Mouse (Mus musculus) left cerebral cortex, postnatal 4 days (tissue): Measurements from ENCODE around the gene Snai3. TPM values are rescaled to one million over a fixed set of nuclear protein-coding genes. Genes with fewer than 3 reads are reported as not detected.
A peak's percentile ranks its signal among the peaks of the same experiment; 100 is the strongest.

Experiments used
- DNase-seq: peaks from one replicate; pipeline ENCODE4 v3.0.0-alpha.2; 2022
- intact Hi-C: fragments of 180-260 bp; cut with DNase I; formaldehyde crosslinking; loops from one replicate; pipeline ENCODE4 v1.15.1; 2025
- total RNA-seq, 2 experiments: library from RNA; stranded (reverse); gene quantifications; 2 replicates each; pipeline ENCODE4 v1.2.3; 2021

The Snai3 gene
- not detected for total RNA-seq

DNA sequence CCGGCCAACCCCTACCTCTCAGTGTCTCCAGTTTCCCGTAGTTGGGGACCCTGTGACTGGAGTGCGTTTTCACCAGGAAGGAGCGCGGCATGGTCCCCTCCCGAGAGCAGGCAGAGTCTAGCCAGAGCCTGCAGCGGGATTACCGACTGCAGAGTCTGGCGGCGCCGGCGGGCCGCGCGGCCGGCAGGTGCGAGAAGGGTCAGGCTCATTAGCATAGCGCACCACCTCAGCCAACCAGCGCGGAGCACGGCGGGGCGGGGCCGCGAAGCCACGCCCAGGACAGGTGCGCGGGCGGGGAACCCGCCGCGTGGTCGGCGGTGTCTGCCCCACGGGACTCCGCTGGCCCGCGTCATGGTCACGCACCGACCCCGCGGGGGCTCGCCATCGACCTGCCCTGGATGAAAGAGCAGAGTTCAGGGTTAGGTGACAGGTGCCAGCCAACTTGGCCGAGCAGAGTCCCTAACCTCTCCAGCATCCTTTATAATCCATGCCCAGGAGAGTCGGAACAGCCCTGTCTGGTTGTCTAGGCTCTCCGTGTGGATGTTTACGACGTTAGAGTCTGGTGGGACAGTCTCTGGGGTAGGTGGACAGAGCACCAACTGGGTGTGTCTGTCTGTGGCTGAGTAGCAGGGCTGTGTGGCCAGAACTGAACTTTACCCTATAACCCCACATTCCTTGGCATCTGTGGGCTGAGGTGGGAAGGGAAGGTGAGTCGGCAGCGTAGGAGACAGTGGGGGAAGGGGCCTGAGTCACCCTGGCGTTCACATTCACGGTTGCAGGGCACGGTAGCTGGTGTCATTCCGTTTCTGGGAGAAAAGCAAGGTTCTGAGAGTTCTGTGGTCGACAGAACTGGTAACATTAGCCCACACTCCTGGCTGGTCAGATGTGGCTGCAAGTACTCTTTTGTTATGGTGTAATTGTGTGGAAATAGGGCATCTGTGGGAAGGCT lies at the start of gene Snai3:
Snai3 (minus strand) TSS at position 210 of the 949 bp plus-strand sequence.
- DNase-seq: no peak
- intact Hi-C loops: no loop called here

DNA sequence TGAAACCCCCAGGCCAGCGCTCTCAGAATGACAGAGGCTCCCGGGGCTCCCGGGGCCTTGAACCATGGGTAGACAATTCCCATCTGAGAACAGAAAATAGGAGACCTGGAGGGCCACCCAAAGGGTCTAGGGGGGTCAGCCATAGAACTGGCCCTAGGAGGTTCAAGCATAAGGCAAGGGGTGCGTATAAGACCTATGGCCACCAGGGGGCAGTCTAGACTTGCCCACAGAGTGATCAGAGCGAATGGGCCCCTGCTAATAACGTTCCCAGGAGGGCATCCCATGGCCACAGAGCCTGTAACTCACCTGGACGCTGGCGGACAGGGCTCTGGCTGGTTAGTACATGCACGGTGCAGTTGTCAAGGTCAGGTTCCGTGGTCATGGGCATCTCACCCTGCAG lies 40.3 kb upstream of the Snai3 start:
- intact Hi-C loops: loop anchor here (2.0 to 5.0 kb wide), 2 partner anchors 51 to 328 kb away; partner anchors contain the start of gene Piezo1

DNA sequence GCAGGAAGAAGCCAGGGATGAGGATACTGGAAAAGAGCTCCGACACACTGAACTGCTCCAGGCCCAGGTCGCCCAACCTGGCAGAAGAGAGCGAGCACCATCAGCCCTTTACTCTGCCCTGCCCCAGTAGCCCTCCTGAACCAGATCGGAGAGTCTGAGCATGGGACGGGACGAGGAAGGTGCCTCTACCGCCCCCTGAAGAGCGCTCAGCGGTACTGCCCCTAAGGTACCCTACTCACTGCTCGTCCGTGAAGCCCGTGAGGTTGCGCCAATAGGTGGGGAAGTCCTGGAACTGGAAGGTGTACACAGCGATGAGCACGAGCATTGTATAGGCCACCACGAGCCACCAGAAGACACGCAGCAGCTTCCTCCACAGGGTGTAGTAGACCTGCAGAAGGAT lies 37.4 kb upstream of the Snai3 start:
- DNase-seq: no peak
- intact Hi-C loops: no loop called here

More for the DNA sequence above, 40.3 kb upstream of the Snai3 start:
- DNase-seq: peak; percentile 80

DNA sequence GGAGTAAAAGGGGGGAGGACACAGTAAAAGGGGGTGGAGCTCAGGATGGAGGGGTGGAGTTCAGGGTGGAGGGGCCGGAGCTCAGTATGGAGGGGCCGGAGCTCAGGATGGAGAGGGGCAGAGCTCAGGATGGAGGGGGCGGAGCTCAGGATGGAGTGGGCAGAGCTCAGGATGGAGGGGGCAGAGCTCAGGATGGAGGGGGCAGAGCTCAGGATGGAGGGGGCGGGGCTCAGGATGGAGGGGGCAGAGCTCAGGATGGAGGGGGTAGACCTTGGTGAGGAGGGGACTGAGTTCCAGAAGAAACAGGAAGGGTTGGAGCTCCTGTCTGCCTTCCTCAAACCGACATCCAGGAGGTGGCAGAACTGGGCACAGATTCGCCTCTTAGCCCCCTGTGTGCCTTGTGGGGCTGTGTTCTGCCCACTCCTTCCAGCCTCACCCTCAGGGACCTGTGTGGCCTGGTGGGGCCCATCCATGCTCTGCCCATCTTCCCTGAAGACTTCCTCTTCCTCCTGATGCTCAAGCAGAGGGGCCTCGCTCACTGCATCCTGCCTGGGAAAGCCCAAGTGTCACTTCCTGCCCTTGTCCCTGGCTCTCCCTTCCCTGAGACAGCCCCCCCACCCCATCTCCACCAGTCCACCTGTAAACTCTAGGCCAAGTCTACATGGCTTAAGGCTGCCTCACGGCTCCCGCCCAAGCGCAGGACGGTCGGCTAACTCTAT lies 36.6 kb upstream of the Snai3 start:
- intact Hi-C loops: no loop called here
- DNase-seq: no peak

DNA sequence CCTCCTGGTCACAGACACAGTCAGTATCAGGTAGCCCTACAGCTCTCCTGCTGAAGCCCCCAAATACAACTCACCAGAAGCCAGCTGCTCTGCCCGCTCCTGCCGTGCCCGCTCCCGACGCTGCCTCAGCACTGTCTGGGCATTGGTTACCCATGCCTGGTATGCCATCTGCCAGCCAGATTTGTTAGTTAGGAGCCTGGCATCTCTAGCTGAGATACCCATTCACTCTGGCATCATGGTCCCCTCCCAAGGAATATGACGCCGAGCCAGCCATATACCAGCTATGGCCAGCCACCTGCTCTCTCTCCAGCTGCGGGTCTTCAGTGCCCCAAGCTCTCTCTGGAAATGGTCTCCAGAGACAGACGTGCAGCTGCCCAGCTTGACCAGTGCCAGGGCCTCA lies 27.9 kb upstream of the Snai3 start:
- peak; percentile 73 for DNase-seq
- intact Hi-C loops: no loop called here

DNA sequence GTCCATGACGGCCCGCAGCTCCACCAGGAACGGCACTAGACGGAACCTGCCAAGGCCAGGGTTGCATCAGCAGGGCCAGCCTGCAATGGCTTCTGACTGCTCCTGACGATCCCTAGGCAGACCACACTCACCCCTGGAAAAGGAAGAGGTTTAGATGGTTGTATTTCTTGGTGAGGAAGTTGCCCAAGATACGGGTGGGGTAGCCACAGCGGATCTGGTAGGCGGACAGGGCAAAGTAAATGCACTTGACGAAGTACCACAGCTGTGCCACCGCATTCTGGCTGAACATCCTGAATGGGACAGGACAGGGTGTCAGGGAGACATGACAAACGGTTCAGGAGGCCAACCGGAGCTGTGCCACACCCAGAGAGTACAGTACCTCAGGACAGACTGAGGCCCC lies 24.3 kb upstream of the Snai3 start:
- no peak for DNase-seq
- intact Hi-C loops: no loop called here

DNA sequence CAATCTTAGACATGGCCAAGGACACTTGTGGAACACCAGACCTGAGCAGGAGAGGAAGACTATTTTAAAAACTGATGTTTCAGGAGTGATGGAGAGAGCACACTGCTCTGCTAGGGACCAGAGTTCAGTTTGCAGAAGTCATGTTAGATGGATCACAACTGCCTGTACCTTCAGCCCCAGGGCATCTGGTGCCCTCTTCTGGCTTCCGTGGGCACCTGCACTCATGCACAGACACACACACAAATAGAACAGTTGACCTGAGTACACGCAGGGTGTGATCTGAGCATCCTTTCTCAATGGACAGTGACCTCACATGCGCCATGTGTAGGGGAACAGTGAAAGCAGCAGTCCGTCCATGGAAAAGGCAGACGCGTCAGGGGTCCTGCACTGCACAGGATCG lies 23.3 kb upstream of the Snai3 start:
- DNase-seq: no peak
- intact Hi-C loops: no loop called here

DNA sequence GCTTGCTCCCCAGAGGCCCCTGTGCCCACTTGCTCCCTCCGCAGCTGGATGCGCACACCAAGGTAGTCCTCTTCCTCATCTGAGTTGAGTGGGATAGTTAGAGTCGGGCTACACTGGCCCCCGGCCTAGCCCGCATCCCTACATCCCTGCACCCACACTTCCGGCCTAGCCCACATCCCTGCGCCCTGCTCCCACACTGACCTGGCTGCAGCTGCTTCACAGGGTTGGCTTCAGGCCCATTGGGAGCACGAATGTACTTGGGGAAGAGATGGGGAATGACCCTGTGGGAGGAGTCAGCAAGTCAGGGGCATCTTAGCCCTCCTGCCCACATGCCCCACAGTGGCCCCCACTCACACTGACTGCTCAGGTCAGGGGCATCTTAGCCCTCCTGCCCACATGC lies 21.9 kb upstream of the Snai3 start:
- intact Hi-C loops: no loop called here
- no peak for DNase-seq

DNA sequence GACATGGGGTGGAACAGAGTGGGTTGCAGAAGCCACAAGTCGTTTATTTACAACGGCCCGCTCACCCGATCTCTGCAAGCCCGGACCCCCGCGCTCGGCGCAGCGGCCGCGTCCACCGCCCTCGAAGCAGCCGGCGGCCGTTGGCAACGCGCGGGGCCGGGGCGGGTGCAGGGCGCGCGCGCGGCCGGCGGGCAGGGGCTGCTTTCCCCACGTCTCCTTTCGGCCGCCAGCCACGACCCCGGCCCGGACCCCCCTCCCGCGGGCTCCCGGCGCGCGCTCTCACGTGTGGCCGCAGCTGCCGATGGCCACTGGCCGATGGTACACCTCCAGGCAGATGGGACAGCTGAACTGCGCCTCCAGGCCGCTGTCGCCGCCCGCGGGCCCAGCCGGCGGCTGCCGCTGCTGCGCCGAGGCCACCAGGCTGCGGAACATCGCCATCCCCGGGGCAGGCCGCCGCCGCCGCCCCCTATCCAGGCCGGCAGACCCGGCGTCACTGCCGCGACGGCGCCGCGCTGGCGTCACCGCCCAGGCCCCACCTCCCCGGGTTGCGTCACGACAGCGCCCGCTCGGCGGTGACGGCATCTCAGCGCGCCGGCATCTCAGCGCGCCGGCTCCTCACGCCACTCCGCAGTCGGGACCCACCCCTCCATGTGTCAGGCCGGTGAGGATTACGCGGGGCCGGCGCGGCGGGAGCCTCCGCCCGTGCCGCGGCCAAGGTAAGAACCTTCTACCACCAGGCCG lies 15.2 kb upstream of the Snai3 start, which contains the start of the genes Rnf166 and Ctu2:
Rnf166 (minus strand) TSS at position 485 of the 741 bp plus-strand sequence.
Ctu2 (plus strand) TSS at position 564 of the 741 bp plus-strand sequence.
- intact Hi-C loops: no loop called here
- DNase-seq: peak; percentile 95

DNA sequence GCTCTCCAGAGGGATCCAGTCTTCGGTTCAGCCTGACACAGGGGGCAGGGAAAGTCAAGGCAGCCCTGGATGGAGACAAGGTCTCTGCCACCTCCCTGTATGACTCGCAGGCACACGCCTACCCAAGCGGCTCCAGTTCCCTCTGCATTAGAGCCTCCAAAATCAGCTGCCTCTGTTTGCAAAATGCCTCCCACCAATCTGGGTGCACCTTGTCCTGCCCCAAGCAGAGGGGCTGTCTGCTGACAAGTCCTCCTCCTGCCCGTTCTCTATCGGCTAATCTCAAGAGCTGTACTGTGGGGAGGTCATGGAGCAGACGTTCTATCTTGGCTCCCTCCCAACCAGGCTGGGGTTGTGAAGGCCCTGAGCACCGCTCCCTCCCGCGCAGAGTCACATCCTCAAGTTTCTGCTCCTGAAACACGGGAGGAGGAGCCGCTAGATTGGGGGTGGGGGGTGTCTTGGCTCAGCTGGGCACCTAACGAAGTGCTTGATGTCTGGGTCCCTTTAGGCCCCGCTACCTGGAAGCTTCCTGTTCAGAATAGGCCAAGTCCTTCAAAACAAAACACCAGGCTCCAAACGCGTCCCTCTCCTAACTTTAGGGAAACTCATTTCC lies 14.5 kb upstream of the Snai3 start:
- intact Hi-C loops: no loop called here
- DNase-seq: peak; percentile 61

DNA sequence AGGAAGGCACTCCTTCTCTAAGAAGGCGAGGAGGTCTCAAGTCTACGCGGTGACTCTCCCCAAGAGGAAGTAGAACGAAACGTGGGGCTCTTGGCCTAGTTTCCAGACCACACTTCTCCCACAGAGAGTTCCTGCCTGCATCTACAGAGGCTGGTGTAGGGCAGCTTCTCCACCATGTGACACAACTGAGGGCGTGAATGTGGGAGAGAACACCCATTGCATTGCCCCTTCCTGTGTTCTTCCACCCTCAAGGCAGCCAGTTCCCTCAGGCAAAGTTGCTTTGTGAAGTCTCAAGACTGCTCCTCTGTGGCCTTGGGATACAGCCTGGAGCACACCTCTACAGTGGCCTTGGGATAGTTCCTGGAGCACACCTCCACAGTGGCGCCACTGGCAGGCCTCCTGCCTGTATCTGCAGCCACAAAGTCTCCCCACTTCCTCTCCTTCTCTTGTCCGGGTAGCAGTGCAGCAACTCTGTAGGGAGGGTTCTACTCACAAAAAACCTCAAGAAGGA lies 13.4 kb upstream of the Snai3 start:
- intact Hi-C loops: no loop called here
- DNase-seq: no peak

DNA sequence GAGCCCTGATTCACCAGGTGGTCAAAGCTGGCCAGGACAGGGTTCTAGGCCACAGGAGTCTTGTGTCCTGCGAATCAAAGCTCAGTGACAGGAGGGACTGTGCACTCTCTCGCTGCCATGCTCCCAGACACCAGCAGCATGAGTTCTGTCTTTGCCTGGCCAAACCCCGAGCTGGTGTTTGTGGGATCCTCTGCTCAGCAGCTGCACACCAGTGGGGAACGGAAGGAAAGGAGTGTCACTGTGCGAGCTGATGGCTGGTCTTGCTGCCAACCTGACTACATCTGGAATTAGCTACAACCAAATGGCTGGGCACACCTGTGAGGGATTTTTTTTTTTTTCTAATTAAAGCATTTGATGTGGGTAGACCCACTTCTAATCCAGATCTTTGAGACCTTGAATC lies 10.2 kb upstream of the Snai3 start:
- DNase-seq: no peak
- intact Hi-C loops: no loop called here

DNA sequence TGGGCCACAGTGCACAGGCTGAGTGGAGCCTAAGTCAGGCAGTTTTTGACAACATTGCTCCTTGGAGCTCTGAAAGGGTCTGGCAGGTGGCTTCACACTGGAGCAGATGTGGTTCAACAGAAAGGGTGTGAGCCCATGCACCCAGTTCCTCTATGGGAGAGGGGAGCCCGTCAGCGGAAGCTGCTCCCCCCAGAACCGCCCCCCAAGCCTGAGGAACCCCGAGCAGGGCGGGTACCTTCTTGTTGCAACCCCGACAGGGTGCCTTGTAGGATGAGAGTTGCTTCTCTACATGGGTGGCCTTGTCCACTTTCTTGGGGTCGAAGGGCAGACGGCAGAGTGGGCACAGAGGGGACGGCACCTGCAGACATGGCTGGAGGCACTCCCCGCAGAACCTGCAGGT lies 9.4 kb upstream of the Snai3 start:
- DNase-seq: no peak
- intact Hi-C loops: no loop called here

DNA sequence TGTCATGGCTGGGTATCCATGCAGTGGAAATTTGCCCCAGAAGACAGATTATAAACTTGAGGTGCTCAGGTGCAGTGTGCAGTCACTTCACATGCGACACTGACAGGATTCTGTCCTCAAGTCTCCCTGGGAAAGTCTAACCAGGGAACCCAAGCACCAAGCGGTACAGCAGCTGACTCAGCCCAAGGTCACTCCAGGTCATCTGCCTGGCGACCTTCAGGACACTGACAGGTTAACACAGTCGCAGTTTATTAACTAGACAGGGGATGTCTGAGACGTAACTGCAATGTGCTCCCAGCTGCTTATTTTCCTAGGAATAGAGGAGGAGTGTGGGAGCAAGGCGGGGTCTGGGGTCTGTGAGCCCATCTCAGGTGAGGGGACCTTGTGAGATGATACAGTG lies 8.9 kb upstream of the Snai3 start:
- no peak for DNase-seq
- intact Hi-C loops: no loop called here

DNA sequence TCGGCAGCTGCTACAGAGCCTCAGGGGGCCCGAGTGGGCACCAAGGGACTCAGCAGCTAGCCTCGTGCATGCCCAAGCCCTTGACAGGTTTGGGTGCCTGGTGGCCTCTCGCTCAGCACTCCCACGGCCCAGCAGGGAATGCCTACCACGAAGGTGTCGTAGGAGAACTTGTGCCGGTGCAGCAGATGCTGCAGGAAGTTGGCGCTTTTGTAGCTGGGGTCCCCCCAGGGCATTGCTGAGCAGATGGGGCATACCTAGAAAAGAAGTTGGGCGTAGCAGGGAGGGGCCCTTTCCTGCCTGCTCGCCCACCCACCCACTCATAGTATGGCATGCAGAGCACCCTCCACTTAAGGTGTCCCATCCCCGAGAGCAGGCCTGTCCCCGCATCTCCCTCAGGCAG lies 7.3 kb upstream of the Snai3 start:
- intact Hi-C loops: no loop called here
- DNase-seq: no peak

DNA sequence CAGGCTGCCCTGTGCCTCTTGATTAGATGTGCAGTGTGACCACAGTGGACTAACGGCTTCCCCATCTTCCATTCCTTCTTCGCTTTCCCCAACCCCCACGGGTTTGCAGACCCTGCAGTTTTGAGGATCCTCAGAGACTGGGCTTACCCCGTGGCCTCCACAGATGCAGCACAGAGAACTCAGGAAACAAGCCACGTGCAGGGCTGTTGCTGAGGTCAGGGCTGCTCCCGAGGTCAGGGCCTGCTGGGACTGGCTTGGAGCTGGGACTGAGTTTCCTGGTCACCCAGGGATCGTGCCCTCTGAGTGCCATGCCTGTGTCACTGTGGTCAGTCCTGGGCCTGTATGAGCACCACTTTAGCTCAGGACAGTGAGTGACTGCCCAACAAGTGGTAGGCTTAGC lies 4.5 kb upstream of the Snai3 start:
- intact Hi-C loops: no loop called here

DNA sequence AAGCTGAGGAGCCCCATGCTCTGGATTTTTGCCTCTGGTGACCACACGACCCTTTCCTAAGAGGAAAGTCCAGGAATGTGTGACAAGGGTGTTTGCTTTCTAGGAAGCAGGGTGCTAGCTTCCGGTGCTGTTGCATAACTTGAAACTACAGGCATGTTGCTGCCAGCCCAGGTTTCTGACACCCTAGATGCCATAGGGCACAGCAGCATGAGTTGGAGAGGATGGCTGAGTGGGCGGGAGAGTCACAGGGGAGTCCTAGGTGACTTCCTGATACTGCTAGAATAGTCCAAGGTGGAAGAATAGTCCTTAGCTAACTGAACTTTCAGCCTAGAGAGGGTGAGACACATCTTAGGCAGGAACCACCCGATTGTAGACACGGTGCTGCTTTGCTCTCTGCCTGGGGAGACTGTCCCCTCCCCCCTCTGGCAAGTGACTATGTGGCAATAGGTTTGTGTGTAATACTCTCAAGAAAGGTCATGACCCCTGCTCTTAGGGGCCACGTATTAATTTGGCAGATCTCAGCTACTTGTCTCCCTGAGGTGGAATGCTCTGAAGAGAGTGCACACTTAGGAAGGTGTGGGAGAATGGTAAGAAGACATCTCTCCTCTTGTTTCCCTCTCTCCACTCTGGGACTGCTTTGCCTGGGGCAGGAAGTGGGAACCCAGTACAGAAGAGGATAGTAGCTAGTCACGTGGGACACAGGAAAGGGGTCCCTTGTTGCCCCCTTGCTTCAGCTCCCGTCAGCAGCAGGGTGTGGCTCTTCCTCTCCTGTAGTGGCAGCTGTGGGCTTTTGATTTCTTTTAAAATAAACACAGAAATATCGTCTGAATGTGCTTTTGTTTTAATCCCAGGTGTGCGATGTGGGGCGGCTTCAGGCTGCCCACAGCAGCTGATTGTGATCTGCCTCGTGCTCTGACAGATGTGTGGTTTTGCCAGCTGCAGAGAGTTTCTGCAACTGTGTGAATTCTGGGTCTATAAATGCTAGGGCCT lies 3.4 kb upstream of the Snai3 start:
- DNase-seq: no peak
- intact Hi-C loops: no loop called here

More for the DNA sequence above, 4.5 kb upstream of the Snai3 start:
- DNase-seq: no peak

DNA sequence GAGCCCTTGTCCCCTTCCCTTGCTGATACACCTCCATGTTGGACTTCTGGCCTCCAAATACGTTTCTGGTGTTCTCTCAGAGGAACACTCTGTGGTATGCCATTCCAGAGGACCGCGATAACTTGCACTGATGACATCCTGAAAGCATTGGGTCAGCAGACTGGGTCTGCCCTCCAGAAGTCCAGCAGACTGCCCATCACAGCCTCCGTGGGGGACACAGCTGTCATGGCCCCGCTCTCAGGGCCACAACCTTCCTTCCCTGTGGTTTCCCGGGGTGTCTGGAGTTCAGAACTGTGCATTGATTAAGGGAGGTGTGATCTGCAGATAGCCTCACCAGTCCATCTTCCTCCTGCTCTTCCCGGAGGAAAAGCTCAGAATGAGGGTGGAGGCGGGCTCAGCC lies 2.0 kb upstream of the Snai3 start:
- intact Hi-C loops: no loop called here
- DNase-seq: no peak

DNA sequence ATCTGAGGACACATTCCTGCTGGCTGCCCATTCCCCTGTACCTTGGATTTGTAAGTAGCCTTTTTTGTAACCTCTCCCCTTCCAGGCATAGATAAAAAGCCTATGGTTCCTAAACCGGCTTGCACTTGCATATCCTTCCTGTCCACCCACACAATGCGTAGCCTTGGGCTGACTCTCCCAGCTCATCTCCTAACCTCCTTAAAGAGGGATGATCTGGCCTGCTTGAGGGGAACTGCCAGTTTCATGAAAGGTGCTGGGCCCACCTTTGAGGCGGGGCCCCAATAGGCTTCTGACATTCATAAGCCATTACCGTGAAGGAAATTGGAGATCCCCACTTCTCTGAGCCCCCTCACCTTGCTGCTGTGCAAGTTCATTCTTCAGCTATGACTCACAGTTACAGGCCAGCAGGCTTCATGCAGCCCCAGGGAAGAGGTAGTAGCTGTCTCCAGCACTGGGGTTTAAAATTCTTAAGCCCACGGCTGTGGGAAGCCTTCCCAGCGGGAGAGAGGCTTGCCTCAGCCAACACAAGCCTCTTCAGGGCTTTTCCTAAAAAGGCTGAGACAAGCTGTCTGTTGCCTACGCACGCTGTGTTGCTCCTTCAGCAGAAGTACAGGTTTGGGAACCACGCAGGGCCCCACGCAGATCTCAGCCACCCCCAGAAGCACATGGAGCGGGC lies 1.1 kb upstream of the Snai3 start:
- DNase-seq: no peak
- intact Hi-C loops: no loop called here
